Comparison of ENCODE assay signal across 23 mouse cellular contexts in the genomic region with DNA sequence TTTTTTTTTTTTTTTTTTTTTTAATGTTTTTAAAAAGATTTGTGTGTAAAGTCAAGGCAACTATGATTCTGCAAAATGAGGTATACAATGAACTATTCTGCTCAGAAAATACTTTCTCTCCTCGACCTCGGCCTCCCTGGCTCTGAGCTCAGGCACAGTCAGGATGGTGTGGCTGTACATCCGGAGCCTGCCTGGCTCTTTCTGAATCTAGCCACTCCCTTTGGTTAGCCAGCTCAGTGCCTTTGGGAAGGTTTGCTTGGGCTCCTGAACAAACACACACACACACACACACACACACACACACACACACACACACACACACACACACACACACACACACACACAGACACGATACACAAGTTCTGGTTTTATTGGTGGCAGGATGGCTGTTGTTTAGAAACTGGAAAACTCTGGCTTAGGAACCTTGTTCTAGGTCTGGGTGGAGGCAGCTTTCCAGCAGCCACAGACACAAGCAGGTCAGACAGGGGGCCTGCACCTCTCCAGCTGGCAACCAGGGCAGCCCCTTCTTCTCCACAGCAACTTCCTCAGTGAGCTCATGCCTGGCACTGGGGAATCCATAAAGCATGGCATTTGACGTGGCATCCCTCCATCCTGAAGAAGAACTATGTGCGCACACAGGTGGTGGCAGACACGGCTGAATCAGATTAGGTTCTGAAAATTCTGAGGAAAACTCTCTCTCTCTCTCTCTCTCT. TPM values are rescaled to one million over a fixed set of nuclear protein-coding genes. Genes with fewer than 3 reads are reported as not detected.
DNase-seq lines count a peak whose midpoint lies in the region; ATAC-seq lines count a peak whose summit lies in the region.
"Had no signal": no experiment of that assay in that cellular context is flagged by ENCODE, and none has a peak within 500 bp of the region (broad histone marks: within the 10 kb centered on the region; RNA-seq: fewer than 3 reads in every experiment).

No protein-coding gene starts in this region.

- no peak overlapping the region for H3K9ac ChIP-seq in limb, embryonic 12.5 days (replicated peaks)
- no peak overlapping the region for H3K9ac ChIP-seq in limb, embryonic 15.5 days
- H3K9ac ChIP-seq in forebrain, embryonic 11.5 days (ENCODE audit: low read length), result no peak overlapping the region
- H3K9ac ChIP-seq in midbrain, embryonic 15.5 days, result no peak overlapping the region
- H3K9ac ChIP-seq: hindbrain, embryonic 13.5 days; intestine, embryonic 15.5 days; kidney, embryonic 15.5 days; limb, embryonic 13.5 days; liver, embryonic 15.5 days; stomach, embryonic 15.5 days had no signal

- WGBS in limb, embryonic 12.5 days, result 77% methylated on average over 7 of the region's 7 CpGs
- 87% methylated on average over 7 of the region's 7 CpGs for WGBS in limb, embryonic 10.5 days
- 57% methylated on average over 7 of the region's 7 CpGs for WGBS in limb, embryonic 15.5 days
- WGBS in forebrain, embryonic 11.5 days, result 82% methylated on average over 7 of the region's 7 CpGs
- WGBS in midbrain, embryonic 15.5 days, result 81% methylated on average over 7 of the region's 7 CpGs

- no peak for ATAC-seq in limb, embryonic 12.5 days (ENCODE audit: insufficient number of reproducible peaks, insufficient read depth, low FRiP score, low TSS enrichment, low read depth)
- no peak for ATAC-seq in limb, embryonic 15.5 days (ENCODE audit: insufficient number of reproducible peaks, low FRiP score, low TSS enrichment, low read depth)
- no peak for ATAC-seq in forebrain, embryonic 11.5 days (replicated peaks; ENCODE audit: low FRiP score)
- no peak for ATAC-seq in midbrain, embryonic 15.5 days (replicated peaks)
- ATAC-seq: intestine, embryonic 15.5 days had no signal

- H3K36me3 ChIP-seq in limb, embryonic 12.5 days, result peaks cover 5% of the 10 kb centered on the region; the same call in 1 of the 2 replicates
- H3K36me3 ChIP-seq in limb, embryonic 10.5 days, result peaks cover 27% of the 10 kb centered on the region
- no peaks in the 10 kb centered on the region for H3K36me3 ChIP-seq in limb, embryonic 15.5 days
- no peaks in the 10 kb centered on the region; the same call in 1 of the 2 replicates for H3K36me3 ChIP-seq in forebrain, embryonic 11.5 days (ENCODE audit: control insufficient read depth, insufficient read depth, low read length)
- H3K36me3 ChIP-seq in midbrain, embryonic 15.5 days (replicated peaks), result no peaks in the 10 kb centered on the region
- H3K36me3 ChIP-seq: intestine, embryonic 15.5 days had no signal

- H3K4me1 ChIP-seq in limb, embryonic 12.5 days (replicated peaks), result 0 out of 2 replicates have a peak, but pooled peaks cover 4% of the 10 kb centered on the region
- no peaks in the 10 kb centered on the region for H3K4me1 ChIP-seq in limb, embryonic 10.5 days
- H3K4me1 ChIP-seq in limb, embryonic 15.5 days, result peaks cover 2% of the 10 kb centered on the region; the same call in 1 of the 2 replicates
- no peaks in the 10 kb centered on the region for H3K4me1 ChIP-seq in forebrain, embryonic 11.5 days (replicated peaks; ENCODE audit: control insufficient read depth, insufficient read depth, low read length)
- no peaks in the 10 kb centered on the region for H3K4me1 ChIP-seq in midbrain, embryonic 15.5 days
- H3K4me1 ChIP-seq: intestine, embryonic 15.5 days; kidney, embryonic 15.5 days; stomach, embryonic 15.5 days had no signal

- peak; percentile 10 to 24 for DNase-seq in adrenal gland, postnatal 36 days
- no peak for DNase-seq in adrenal gland, postnatal 14 days
- no peak for DNase-seq in limb, embryonic 10.5 days (ENCODE audit: low spot score)
- peak; percentile 75 for DNase-seq in NIH3T3 (ENCODE audit: low read depth)
- no peak for DNase-seq in forebrain, embryonic 11.5 days (ENCODE audit: low spot score)
- DNase-seq: cerebellum, adult 9-10 months; embryo, embryonic 11 days; gastrocnemius, postnatal 25 days; heart, postnatal 10 days; right cerebral cortex, postnatal 14 days; thymus, postnatal 14 days had no signal

- H3K27me3 ChIP-seq in limb, embryonic 12.5 days, result no peaks in the 10 kb centered on the region
- H3K27me3 ChIP-seq in limb, embryonic 10.5 days (ENCODE audit: low read depth, poor library complexity, severe bottlenecking), result no peaks in the 10 kb centered on the region
- H3K27me3 ChIP-seq in limb, embryonic 15.5 days, result no peaks in the 10 kb centered on the region
- no peaks in the 10 kb centered on the region for H3K27me3 ChIP-seq in forebrain, embryonic 11.5 days (ENCODE audit: control insufficient read depth, insufficient read depth, low read length)
- H3K27me3 ChIP-seq in midbrain, embryonic 15.5 days (replicated peaks), result no peaks in the 10 kb centered on the region
- H3K27me3 ChIP-seq: hindbrain, embryonic 13.5 days; intestine, embryonic 15.5 days; kidney, embryonic 15.5 days; limb, embryonic 13.5 days; liver, embryonic 15.5 days; stomach, embryonic 15.5 days had no signal

- H3K4me2 ChIP-seq in limb, embryonic 12.5 days, result no peak overlapping the region
- H3K4me2 ChIP-seq in limb, embryonic 15.5 days, result no peak overlapping the region
- no peak overlapping the region for H3K4me2 ChIP-seq in forebrain, embryonic 11.5 days (ENCODE audit: low read depth, low read length, severe bottlenecking)
- H3K4me2 ChIP-seq in midbrain, embryonic 15.5 days, result no peak overlapping the region
- H3K4me2 ChIP-seq: hindbrain, embryonic 13.5 days; intestine, embryonic 15.5 days; kidney, embryonic 15.5 days; limb, embryonic 13.5 days; liver, embryonic 15.5 days; stomach, embryonic 15.5 days had no signal

- H3K4me3 ChIP-seq in limb, embryonic 12.5 days (replicated peaks), result no peak overlapping the region
- H3K4me3 ChIP-seq in limb, embryonic 10.5 days, result no peak overlapping the region
- no peak overlapping the region for H3K4me3 ChIP-seq in limb, embryonic 15.5 days
- no peak overlapping the region for H3K4me3 ChIP-seq in forebrain, embryonic 11.5 days (ENCODE audit: low read depth, low read length)
- H3K4me3 ChIP-seq in midbrain, embryonic 15.5 days, result no peak overlapping the region
- H3K4me3 ChIP-seq: heart, embryonic 10.5 days; hindbrain, embryonic 13.5 days; intestine, embryonic 15.5 days; kidney, embryonic 15.5 days; left cerebral cortex, adult 2 months; limb, embryonic 13.5 days; liver, embryonic 15.5 days; stomach, embryonic 15.5 days had no signal

- peak overlapping the region; percentile 41; the same call in 1 of the 2 replicates for H3K27ac ChIP-seq in limb, embryonic 12.5 days
- H3K27ac ChIP-seq in limb, embryonic 10.5 days, result no peak overlapping the region
- peak overlapping the region; percentile 59 for H3K27ac ChIP-seq in limb, embryonic 15.5 days
- H3K27ac ChIP-seq in forebrain, embryonic 11.5 days (ENCODE audit: low read depth, low read length), result no peak overlapping the region
- no peak overlapping the region for H3K27ac ChIP-seq in midbrain, embryonic 15.5 days
- H3K27ac ChIP-seq: heart, embryonic 10.5 days; hindbrain, embryonic 13.5 days; intestine, embryonic 15.5 days; kidney, embryonic 15.5 days; left cerebral cortex, adult 2 months; limb, embryonic 13.5 days; liver, embryonic 15.5 days; stomach, embryonic 15.5 days had no signal

- H3K9me3 ChIP-seq in limb, embryonic 12.5 days, result no peaks in the 10 kb centered on the region
- no peaks in the 10 kb centered on the region for H3K9me3 ChIP-seq in limb, embryonic 10.5 days (replicated peaks)
- H3K9me3 ChIP-seq in limb, embryonic 15.5 days, result no peaks in the 10 kb centered on the region
- H3K9me3 ChIP-seq in forebrain, embryonic 11.5 days (ENCODE audit: control insufficient read depth, low read length), result no peaks in the 10 kb centered on the region
- H3K9me3 ChIP-seq in midbrain, embryonic 15.5 days, result no peaks in the 10 kb centered on the region
- H3K9me3 ChIP-seq: G1E; heart, embryonic 10.5 days; hindbrain, embryonic 13.5 days; intestine, embryonic 15.5 days; kidney, embryonic 15.5 days; limb, embryonic 13.5 days; liver, embryonic 15.5 days; stomach, embryonic 15.5 days had no signal

RNA-seq across cellular contexts. Expression of a gene that starts 24.5 kb away (rescaled TPM):
- 100 to 1,000 TPM; 158 to 177 TPM for total RNA-seq in adrenal gland, postnatal 36 days (2021)
- 124 and 128 TPM in 2 replicates for total RNA-seq in adrenal gland, postnatal 14 days (2021)
- 162 and 173 TPM in 2 replicates for polyA plus RNA-seq in limb, embryonic 12.5 days (2016; fragmentation: Nextera tagmentation; extraction: Ambion mirVana)
- polyA plus RNA-seq in limb, embryonic 10.5 days (2016; fragmentation: Nextera tagmentation; extraction: Ambion mirVana), result 166 and 173 TPM in 2 replicates
- polyA plus RNA-seq in limb, embryonic 15.5 days (2015; fragmentation: Nextera tagmentation; extraction: Ambion mirVana), result 165 and 166 TPM in 2 replicates
- polyA plus RNA-seq in forebrain, embryonic 11.5 days (2014; fragmentation: Nextera tagmentation; extraction: Ambion mirVana), result 272 and 278 TPM in 2 replicates
- polyA plus RNA-seq in midbrain, embryonic 15.5 days (2015; fragmentation: Nextera tagmentation; extraction: Ambion mirVana), result 430 and 438 TPM in 2 replicates

RNA-seq across cellular contexts. Expression of a gene that starts 27.1 kb away (rescaled TPM):
- 1 to 10 TPM; 3.3 to 3.4 TPM for total RNA-seq in adrenal gland, postnatal 36 days (2021)
- total RNA-seq in adrenal gland, postnatal 14 days (2021), result 3.1 and 4.1 TPM in 2 replicates
- polyA plus RNA-seq in limb, embryonic 12.5 days (2016; fragmentation: Nextera tagmentation; extraction: Ambion mirVana), result 13.4 and 13.5 TPM in 2 replicates
- 18.3 and 18.4 TPM in 2 replicates for polyA plus RNA-seq in limb, embryonic 10.5 days (2016; fragmentation: Nextera tagmentation; extraction: Ambion mirVana)
- 8.1 and 9.4 TPM in 2 replicates for polyA plus RNA-seq in limb, embryonic 15.5 days (2015; fragmentation: Nextera tagmentation; extraction: Ambion mirVana)
- polyA plus RNA-seq in forebrain, embryonic 11.5 days (2014; fragmentation: Nextera tagmentation; extraction: Ambion mirVana), result 13.5 and 16.4 TPM in 2 replicates
- 8.7 and 8.9 TPM in 2 replicates for polyA plus RNA-seq in midbrain, embryonic 15.5 days (2015; fragmentation: Nextera tagmentation; extraction: Ambion mirVana)

RNA-seq across cellular contexts. Expression of a gene that starts 31.3 kb away (rescaled TPM):
- total RNA-seq in adrenal gland, postnatal 36 days (2021), result 1 to 10 TPM; 5.6 to 5.7 TPM
- total RNA-seq in adrenal gland, postnatal 14 days (2021), result 5.3 and 5.5 TPM in 2 replicates
- polyA plus RNA-seq in limb, embryonic 12.5 days (2016; fragmentation: Nextera tagmentation; extraction: Ambion mirVana), result 20.9 and 23.4 TPM in 2 replicates
- 18.0 and 24.2 TPM in 2 replicates for polyA plus RNA-seq in limb, embryonic 10.5 days (2016; fragmentation: Nextera tagmentation; extraction: Ambion mirVana)
- polyA plus RNA-seq in limb, embryonic 15.5 days (2015; fragmentation: Nextera tagmentation; extraction: Ambion mirVana), result 16.3 and 16.4 TPM in 2 replicates
- 19.9 and 22.2 TPM in 2 replicates for polyA plus RNA-seq in forebrain, embryonic 11.5 days (2014; fragmentation: Nextera tagmentation; extraction: Ambion mirVana)
- polyA plus RNA-seq in midbrain, embryonic 15.5 days (2015; fragmentation: Nextera tagmentation; extraction: Ambion mirVana), result 20.4 and 20.5 TPM in 2 replicates

RNA-seq across cellular contexts. Expression of a gene that starts 46.1 kb away (rescaled TPM):
- 100 to 1,000 TPM; 108 to 110 TPM for total RNA-seq in adrenal gland, postnatal 36 days (2021)
- 108 and 120 TPM in 2 replicates for total RNA-seq in adrenal gland, postnatal 14 days (2021)
- polyA plus RNA-seq in limb, embryonic 12.5 days (2016; fragmentation: Nextera tagmentation; extraction: Ambion mirVana), result 237 and 240 TPM in 2 replicates
- 276 and 306 TPM in 2 replicates for polyA plus RNA-seq in limb, embryonic 10.5 days (2016; fragmentation: Nextera tagmentation; extraction: Ambion mirVana)
- 172 and 178 TPM in 2 replicates for polyA plus RNA-seq in limb, embryonic 15.5 days (2015; fragmentation: Nextera tagmentation; extraction: Ambion mirVana)
- polyA plus RNA-seq in forebrain, embryonic 11.5 days (2014; fragmentation: Nextera tagmentation; extraction: Ambion mirVana), result 261 and 263 TPM in 2 replicates
- polyA plus RNA-seq in midbrain, embryonic 15.5 days (2015; fragmentation: Nextera tagmentation; extraction: Ambion mirVana), result 157 TPM in 2 replicates

RNA-seq across cellular contexts. Expression of a gene that starts 46.2 kb away (rescaled TPM):
- 10 to 100 TPM; 20.7 to 21.7 TPM for total RNA-seq in adrenal gland, postnatal 36 days (2021)
- 15.7 and 17.5 TPM in 2 replicates for total RNA-seq in adrenal gland, postnatal 14 days (2021)
- 29.4 and 30.5 TPM in 2 replicates for polyA plus RNA-seq in limb, embryonic 12.5 days (2016; fragmentation: Nextera tagmentation; extraction: Ambion mirVana)
- polyA plus RNA-seq in limb, embryonic 10.5 days (2016; fragmentation: Nextera tagmentation; extraction: Ambion mirVana), result 25.4 and 28.6 TPM in 2 replicates
- 22.7 and 23.2 TPM in 2 replicates for polyA plus RNA-seq in limb, embryonic 15.5 days (2015; fragmentation: Nextera tagmentation; extraction: Ambion mirVana)
- 33.6 and 33.9 TPM in 2 replicates for polyA plus RNA-seq in forebrain, embryonic 11.5 days (2014; fragmentation: Nextera tagmentation; extraction: Ambion mirVana)
- 70.0 and 72.1 TPM in 2 replicates for polyA plus RNA-seq in midbrain, embryonic 15.5 days (2015; fragmentation: Nextera tagmentation; extraction: Ambion mirVana)

Comparison
In these comparisons a context has a peak if more than half of its experiments do, and no peak if none do; other contexts are left out.
1. DNase-seq: peak in adrenal gland, postnatal 36 days (2 of 2) and NIH3T3 (single experiment); none in adrenal gland, postnatal 14 days (single experiment), limb, embryonic 10.5 days (single experiment) and forebrain, embryonic 11.5 days (single experiment).
2. H3K27ac ChIP-seq: peak in limb, embryonic 12.5 days (single experiment) and limb, embryonic 15.5 days (single experiment); none in limb, embryonic 10.5 days (single experiment), forebrain, embryonic 11.5 days (single experiment) and midbrain, embryonic 15.5 days (single experiment).